Mouse (Mus musculus) cerebellum, adult 2 months (tissue): ENCODE results near the gene Dgat2.

Experiments used
- CTCF ChIP-seq: fragments of 200-500 bp; IDR thresholded peaks from 2 replicates; pipeline ENCODE4 v1.5.1; 2011; ENCODE audit warnings: low read depth, mild to moderate bottlenecking, control low read depth, low read length, moderate library complexity, borderline replicate concordance; ENCODE audit not compliant: insufficient read depth
- POLR2A ChIP-seq: fragments of 200-500 bp; IDR thresholded peaks from 2 replicates; pipeline ENCODE4 v1.6.1; 2011; ENCODE audit warnings: low read length, control low read depth, borderline replicate concordance; ENCODE audit not compliant: insufficient read depth

GRCm38 (mm10) chr7:99120865-99121521 lies 61.5 kb downstream of the Dgat2 start:
- TF ChIP-seq CTCF = no peak
- TF ChIP-seq POLR2A = no peak
